Mouse (Mus musculus) heart, adult 2 months (tissue): ENCODE results near the gene Mbd5.
"Not testable (repeated sequence)": the region's sequence is repeated elsewhere in the genome, so short reads cannot be mapped to it uniquely, and the experiment has no call there.

Experiments used
- EP300 ChIP-seq: fragments of 200-500 bp; IDR thresholded peaks from 2 replicates; pipeline ENCODE4 v1.6.1; 2011; ENCODE audit warnings: low read depth, low read length, control low read depth; ENCODE audit not compliant: insufficient read depth
- POLR2A ChIP-seq: fragments of 200-500 bp; IDR thresholded peaks from 2 replicates; pipeline ENCODE4 v1.6.1; 2011; ENCODE audit warnings: mild to moderate bottlenecking, low read depth, low read length, control low read depth; ENCODE audit not compliant: insufficient read depth

DNA sequence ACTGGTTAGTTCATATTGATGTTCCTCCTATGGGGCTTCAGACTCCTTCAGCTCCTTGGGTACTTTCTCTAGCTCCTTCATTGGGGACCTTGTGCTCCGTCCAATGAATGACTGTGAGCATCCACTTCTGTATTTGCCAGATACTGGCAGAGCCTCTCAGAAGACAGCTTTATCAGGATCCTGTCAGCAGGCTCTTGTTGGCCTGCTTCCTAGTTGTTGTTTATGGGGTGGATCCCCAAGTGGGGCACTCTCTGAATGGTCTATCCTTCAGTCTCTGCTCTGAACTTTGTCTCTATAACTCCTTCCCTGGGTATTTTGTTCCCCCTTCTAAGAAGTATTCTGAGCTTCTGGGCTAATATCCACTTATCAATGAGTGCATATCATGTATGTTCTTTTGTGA lies 256.4 kb downstream of the Mbd5 start:
- not testable (repeated sequence) for TF ChIP-seq EP300, POLR2A
